Mouse (Mus musculus) adrenal gland, postnatal 25 days (tissue): Measurements from ENCODE around the gene Dnase2b. TPM values are rescaled to one million over a fixed set of nuclear protein-coding genes. Genes with fewer than 3 reads are reported as not detected.

Source experiments
- DNase-seq: peaks from one replicate; pipeline ENCODE4 v3.0.0; 2021; ENCODE audit warnings: mixed read lengths
- total RNA-seq: library from RNA; stranded (reverse); gene quantifications from 2 replicates; pipeline ENCODE4 v1.2.3, GENCODE M21; 2021

Gene Dnase2b
- total RNA-seq, 1 experiment from 2014 or later = not detected

DNA sequence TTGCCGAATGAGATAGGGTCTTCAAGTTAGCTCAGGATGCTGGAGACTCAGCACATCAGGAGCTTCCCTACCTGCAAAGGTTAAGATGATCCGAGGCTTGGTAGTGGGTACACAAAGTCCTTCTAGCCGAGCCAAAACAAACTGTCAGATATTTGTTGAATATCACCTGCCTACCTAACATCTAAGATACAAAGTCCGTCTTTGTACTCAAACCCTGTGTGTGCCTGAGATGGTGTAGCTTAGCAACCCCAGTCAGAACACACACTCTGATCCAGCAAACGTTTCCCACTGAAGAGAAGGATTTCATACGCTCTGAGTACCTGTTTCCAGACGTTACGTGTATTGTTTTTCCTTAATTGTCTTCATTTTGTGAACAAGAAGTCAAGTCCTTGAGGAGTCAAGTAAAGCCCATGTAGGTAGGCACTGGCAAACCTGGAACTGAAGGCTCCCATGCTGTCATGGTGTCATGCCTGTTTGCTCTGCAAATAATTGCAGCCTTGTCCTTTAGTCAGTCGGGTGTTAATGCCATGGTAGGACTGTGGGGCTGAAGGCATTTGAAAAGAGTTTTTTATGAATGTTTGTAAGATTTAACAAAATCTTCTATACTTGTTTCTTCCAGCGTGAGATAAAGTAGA, 45.1 kb downstream of the Dnase2b start, which contains the start of gene Uox:
Gene Uox (plus strand): TSS at position 279 of the 635 bp plus-strand sequence.
- DNase-seq = no peak

DNA sequence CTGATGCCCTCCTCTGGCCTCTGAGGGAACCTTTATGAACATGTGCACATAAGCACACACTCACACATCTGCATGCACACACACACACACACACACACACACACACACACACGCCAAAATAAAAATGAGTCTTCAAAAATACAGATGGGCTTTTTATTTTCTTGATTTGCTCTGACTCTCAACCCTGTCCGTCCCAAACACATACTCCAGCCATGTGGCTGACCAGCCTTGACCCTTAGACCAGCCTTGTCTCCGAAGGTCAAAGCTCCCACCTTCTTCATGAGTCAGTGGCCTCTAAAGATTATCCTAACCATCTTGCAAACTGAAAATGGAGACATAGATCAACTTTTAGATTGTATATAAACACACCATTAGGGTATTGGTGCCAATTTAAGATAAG, 45.8 kb downstream of the Dnase2b start:
- no peak for DNase-seq

DNA sequence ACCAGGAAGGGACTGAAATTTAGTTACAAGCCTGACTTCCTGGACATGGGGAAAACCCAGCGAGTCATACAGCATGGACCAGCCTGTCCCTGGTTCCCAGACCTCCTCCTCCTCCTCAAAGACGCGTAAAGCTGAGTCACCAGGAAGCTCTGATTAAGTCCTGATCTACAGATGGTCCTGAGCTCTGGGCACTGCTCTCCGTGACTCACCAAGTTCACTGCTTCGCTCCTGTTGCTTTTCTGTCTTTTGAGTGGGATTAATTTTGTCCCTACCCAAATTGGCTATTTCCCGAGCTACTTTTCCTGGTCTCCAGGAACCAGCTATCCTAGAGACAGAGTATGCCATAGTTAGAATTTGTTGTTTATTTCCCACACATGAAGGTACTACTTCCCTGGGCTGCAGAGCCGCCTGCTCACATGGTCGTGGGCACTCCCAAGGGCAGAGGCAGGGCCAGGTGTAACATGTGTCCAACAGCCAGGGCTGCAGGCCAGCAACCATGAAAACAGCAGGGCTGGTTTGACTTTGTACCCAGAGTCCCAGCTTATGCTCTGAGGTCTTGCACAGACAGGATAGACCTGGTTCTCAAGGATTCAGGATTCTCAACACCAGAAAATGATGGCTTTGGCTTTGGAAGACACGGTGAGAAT, 47.4 kb downstream of the Dnase2b start:
- DNase-seq = peak; percentile 38

DNA sequence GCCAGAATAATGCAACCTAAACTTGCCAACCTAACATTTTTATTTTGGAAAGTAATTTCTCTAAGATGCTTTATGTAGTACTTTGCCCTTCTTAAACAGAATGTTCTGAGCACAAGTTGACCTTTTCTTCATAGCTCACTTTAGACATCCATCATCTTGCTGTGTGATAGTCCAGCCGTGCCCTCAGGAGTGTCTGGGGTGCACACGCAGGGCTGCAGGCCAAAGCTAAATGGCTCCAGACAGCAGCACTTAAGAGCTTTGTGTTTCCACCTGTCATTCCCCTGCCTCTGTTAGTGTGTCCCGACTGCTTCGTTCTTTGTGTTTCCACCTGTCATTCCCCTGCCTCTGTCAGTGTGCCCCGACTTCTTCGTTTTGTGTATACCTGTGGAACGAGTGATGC, 48.0 kb downstream of the Dnase2b start:
- no peak for DNase-seq

DNA sequence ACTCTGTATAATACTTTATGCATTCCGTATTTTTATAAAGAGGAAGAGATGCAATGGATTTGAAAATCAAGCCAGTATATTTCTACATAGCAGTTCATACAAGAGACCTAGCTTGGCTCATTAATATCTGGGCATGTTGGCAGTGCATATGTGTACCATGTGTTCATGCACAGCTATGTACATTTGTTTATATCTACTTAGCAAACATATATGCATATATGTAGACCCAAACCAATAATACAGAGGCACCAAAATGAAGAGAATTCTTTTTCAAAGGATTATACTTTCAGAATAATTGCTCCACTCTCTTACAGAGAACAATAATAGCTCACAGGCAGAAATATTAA, 50.4 kb downstream of the Dnase2b start:
- DNase-seq = no peak

GRCm38 (mm10) chr3:146564268-146565064, 50.9 kb downstream of the Dnase2b start:
- DNase-seq = peak; percentile 83

- no peak for DNase-seq
Observed at GRCm38 (mm10) chr3:146562936-146563335, 52.5 kb downstream of the Dnase2b start.

DNA sequence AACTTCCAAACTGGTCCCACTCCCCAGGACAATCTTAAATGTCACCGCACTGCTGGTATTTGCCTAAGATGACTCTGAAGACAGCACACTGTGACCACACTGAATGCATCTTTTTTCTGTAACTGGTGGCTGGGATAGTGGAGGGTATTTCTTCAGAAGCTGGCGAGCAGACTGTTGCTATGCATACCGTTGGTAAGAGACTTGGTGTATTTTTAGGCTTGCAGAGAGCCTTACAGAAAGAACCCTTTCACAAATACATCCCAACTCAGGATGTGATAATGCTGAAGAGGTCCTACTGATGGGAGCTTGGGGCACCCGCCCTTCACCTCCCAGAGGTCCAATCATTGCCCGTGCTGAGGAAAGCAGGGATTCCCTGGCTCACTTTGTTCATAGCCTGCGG, 57.9 kb downstream of the Dnase2b start:
- no peak for DNase-seq

DNA sequence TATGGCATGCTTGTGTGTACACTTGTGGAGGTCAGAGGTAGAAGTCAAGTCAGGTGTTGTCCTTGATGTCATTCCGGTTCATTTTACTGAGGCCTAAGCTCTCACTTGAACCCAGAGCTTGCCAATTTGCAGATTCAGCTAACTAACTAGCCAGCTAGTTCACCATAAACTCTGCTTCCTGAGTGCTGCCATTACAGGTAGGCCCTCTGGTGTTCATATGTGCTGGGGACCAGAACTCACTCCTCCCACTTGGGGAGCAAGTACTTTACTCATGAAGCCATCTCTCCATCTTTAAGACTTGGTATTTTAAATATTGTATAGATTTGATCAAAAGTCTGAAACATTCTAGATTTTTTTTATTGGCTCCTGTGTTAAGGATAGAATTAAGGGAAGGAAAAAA, 58.8 kb downstream of the Dnase2b start:
- DNase-seq = no peak

DNA sequence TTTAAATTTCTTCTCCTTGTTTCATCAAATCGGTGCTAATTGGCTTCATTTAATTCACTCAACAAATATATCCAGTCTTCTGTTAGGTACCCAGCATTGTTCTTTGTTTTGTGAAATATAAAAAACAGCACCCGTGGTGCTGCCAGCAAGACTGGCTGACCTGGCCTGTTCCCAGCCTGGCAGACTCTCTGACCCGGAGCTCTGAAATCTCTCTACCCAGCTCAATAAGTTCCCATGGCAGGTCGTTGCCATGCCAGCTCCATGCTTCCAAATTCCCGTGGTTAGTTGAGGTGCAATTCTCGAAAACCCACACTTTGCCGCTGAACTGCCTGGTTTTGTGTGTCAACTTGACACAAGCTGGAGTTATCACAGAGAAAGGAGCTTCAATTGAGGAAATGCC, 60.6 kb downstream of the Dnase2b start:
- no peak for DNase-seq

GRCm38 (mm10) chr3:146543632-146544031, 71.8 kb downstream of the Dnase2b start:
- no peak for DNase-seq

DNA sequence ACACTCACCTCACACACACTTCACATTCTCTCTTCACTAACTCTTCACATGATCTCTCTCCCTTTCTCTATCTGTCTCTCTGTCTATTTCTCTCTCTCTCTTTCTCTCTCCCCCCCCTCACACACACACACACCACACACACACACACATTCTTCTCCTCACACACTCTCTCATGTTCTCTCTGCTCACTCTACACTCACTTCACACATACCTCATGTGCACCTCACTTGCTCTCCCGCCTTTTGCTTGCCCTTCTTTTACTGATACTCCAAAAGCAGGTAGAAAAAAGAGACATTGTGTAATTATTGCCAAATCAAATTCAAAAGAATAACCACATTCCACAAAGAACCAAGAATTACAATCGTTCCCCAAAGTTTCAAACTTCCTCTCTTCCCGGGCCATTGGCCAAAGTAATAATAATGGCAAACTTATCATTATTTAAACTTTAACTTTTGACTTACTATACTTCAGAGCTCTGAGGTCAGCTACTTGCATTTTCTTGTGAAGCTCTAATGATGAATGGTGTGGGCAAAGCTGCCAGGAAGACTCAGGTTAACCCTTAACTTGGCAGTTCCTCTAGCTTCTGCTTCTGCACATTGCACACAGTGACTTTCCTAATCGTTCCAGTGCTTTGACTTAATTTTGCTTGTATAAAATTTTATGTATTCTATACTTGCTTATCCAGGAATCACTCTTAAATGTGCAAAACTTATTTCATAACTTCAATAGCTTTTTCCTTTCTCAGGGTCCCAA, 74.7 kb downstream of the Dnase2b start:
- DNase-seq = no peak

DNA sequence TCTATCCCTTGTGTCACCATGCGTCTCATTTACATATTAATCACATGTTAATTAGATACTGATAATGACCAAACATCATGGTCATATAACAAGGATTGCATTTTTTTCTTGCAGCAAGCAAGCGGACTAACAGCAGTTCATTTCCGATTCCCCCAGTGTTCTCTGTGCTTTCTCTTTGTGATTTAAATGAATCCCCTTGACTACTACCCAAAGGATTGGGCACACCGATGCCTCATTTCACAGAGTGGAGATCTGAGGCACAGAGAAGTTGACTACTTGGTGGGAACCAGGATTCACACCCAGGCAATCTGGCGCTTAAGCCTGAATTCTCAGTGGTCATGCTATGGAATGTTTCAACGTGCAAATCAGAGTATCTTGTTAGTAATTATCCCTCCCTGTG, 80.4 kb downstream of the Dnase2b start:
- no peak for DNase-seq

Other genes starting within 250 kb of the Dnase2b start
- 7.5 and 11.6 TPM in 2 replicates for gene Ssx2ip, start 211.0 kb downstream of the Dnase2b start, total RNA-seq
- 11.9 and 16.2 TPM in 2 replicates for gene Ctbs, start 165.8 kb downstream of the Dnase2b start, total RNA-seq
- 3.9 and 6.2 TPM in 2 replicates for gene Spata1, start 115.8 kb downstream of the Dnase2b start, total RNA-seq
- gene Gng5, start 115.8 kb downstream of the Dnase2b start, total RNA-seq = 261 and 291 TPM in 2 replicates
- 36.3 and 42.2 TPM in 2 replicates for gene Rpf1, start 94.2 kb downstream of the Dnase2b start, total RNA-seq
- 13.0 TPM in 1 of 2 replicates, not detected in the other for gene Uox, start 45.2 kb downstream of the Dnase2b start, total RNA-seq
- gene 4930503B20Rik, start 35.7 kb upstream of the Dnase2b start, total RNA-seq = 0.33 TPM in 1 of 2 replicates, not detected in the other
- gene Samd13, start 70.0 kb upstream of the Dnase2b start, total RNA-seq = 0.82 TPM in 1 of 2 replicates, not detected in the other
- 78.9 and 124 TPM in 2 replicates for gene Prkacb, start 197.4 kb upstream of the Dnase2b start, total RNA-seq
- 7.0 and 7.6 TPM in 2 replicates for gene Ttll7, start 236.8 kb upstream of the Dnase2b start, total RNA-seq